Mouse (Mus musculus) heart, embryonic 11.5 days (tissue): ENCODE measurements around the gene Car12. TPM values are rescaled to one million over a fixed set of nuclear protein-coding genes. Genes with fewer than 3 reads are reported as not detected.

ENCODE experiments used
- ATAC-seq: fragments of 200-750 bp; cut with Nextera tagmentation; replicated peaks from 2 replicates; pipeline ENCODE4 v1.8.0; 2017; ENCODE audit warnings: moderate library complexity; ENCODE audit not compliant: insufficient number of reproducible peaks, low FRiP score, low TSS enrichment
- H3K27ac ChIP-seq: fragments of 300-500 bp; sonication (generic); 2 replicates; pipeline ENCODE4 v1.5.1; 2014; ENCODE audit warnings: mild to moderate bottlenecking, low read depth, low read length
- H3K27me3 ChIP-seq: fragments of 300-500 bp; sonication (generic); 2 replicates; pipeline ENCODE4 v1.6.1; 2014; ENCODE audit warnings: mild to moderate bottlenecking, low read length, mixed read lengths; ENCODE audit not compliant: control insufficient read depth, insufficient read depth
- H3K36me3 ChIP-seq: fragments of 300-500 bp; sonication (generic); 2 replicates; pipeline ENCODE4 v1.6.1; 2014; ENCODE audit warnings: mild to moderate bottlenecking, low read length, moderate library complexity, mixed read lengths; ENCODE audit not compliant: control insufficient read depth, insufficient read depth
- H3K4me1 ChIP-seq: fragments of 300-500 bp; sonication (generic); 2 replicates; pipeline ENCODE4 v1.6.1; 2014; ENCODE audit warnings: low read length; ENCODE audit not compliant: control insufficient read depth, insufficient read depth
- H3K4me2 ChIP-seq: fragments of 300-500 bp; sonication (generic); 2 replicates; pipeline ENCODE4 v1.6.1; 2014; ENCODE audit warnings: mild to moderate bottlenecking, moderate library complexity
- H3K4me3 ChIP-seq: fragments of 300-500 bp; sonication (generic); 2 replicates; pipeline ENCODE4 v1.5.1; 2014; ENCODE audit warnings: low read depth, low read length
- H3K9ac ChIP-seq: fragments of 300-500 bp; sonication (generic); 2 replicates; pipeline ENCODE4 v1.6.1; 2014; ENCODE audit warnings: mild to moderate bottlenecking, low read depth, low read length, moderate library complexity
- H3K9me3 ChIP-seq: fragments of 300-500 bp; sonication (generic); replicated peaks from 2 replicates; pipeline ENCODE4 v1.6.1; 2016; ENCODE audit warnings: low read length; ENCODE audit not compliant: control insufficient read depth
- WGBS: fragments of 180-500 bp; shearing (Covaris S2); extraction: QIAGEN DNeasy Blood & Tissue Kit; methylation state at CpG from one replicate; pipeline ENCODE4 v1.1.7; 2014; ENCODE audit not compliant: insufficient replicate concordance; 5-methylcytosine and 5-hydroxymethylcytosine counted together
- polyA plus RNA-seq: library from polyadenylated mRNA; unstranded; fragments of >200 nt; fragmentation: Nextera tagmentation; extraction: Ambion mirVana; gene quantifications from 2 replicates; pipeline ENCODE4 v1.2.1, GENCODE M21; 2014

Gene Car12
- polyA plus RNA-seq, result 0.28 and 0.30 TPM in 2 replicates

DNA sequence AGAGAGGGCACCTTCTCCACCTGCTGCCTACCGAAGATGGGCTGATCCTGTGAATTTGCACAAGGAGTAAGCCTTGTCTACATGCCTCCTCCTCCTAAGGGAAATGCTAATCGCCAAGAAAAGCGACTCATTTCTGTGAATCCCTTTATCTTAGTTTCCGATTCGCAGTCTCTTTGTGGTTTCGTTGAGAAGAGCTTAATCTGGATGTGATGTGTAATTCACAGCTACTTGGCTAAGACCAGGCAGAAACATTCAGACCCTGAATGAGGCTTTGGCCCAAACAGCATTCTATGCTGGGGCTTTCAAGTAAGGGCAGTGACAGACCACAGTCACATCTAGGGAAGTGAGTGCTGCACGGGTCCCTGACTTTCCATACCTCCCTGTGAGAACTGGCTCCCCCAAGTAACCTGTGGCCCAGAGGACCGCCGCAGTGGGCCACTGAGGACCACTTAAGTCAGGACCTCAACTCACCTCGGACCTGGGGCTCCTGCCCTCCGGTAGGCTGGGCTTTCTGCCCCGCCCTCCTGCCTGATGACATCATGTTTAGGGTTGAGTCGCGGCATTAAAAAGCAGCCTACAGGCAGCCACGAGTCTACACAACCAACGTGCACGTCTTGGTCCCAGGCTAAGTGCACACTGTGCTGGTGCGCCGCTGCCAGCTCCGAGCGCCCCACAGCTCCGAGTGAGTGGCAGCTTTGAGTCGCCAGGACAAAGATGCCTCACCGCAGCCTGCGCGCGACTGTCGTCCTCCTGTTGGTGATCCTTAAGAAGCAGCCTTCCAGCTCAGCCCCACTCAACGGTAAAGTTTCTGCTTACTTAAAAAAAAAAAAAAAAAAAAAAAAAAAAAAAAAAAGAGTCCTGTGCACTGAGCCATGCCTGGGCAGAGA, at the start of gene Car12:
TSS of gene Car12 (plus strand) at position 552 of the 887 bp plus-strand sequence.
- no peaks in the 10 kb centered on the region for H3K9me3 ChIP-seq
- H3K27ac ChIP-seq, result no peak within 1 kb of the TSS
- 10% methylated on average over 29 of the region's 29 CpGs for WGBS
- peaks cover 29% of the 10 kb centered on the region for H3K27me3 ChIP-seq
- H3K4me1 ChIP-seq, result peaks cover 7% of the 10 kb centered on the region; the same call in 1 of the 2 replicates
- H3K9ac ChIP-seq, result peak within 1 kb of the TSS; percentile 59; the same call in 1 of the 2 replicates
- no peaks in the 10 kb centered on the region for H3K36me3 ChIP-seq
- peak; percentile 35; the same call in 1 of the 2 replicates for ATAC-seq
- H3K4me3 ChIP-seq, result peak within 1 kb of the TSS; percentile 45
- H3K4me2 ChIP-seq, result peak within 1 kb of the TSS; percentile 94

DNA sequence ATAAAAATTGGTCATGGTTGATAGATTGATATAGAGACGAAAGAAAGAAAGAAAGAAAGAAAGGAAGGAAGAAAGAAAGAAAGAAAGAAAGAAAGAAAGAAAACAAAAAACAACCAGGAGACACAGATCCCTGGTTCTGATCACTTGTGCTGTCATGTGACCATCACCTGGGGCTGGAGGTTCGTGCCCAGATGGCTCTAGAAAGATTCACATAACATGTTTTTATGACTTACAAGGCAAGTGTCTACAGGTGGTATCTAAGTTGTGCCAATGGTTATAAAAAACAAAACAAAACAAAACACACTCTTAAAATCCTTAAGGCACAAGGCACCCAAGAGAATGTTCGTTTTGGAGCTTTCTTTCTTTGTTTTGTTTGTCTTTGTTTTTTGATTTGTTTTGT, 49.7 kb upstream of the Car12 start:
- 80% methylated on average over 3 of the region's 3 CpGs for WGBS
- H3K9me3 ChIP-seq, result peaks cover 4% of the 10 kb centered on the region; the same call in 1 of the 2 replicates
- H3K36me3 ChIP-seq, result no peaks in the 10 kb centered on the region
- H3K27ac ChIP-seq, result no peak overlapping the region
- H3K27me3 ChIP-seq, result no peaks in the 10 kb centered on the region
- ATAC-seq, result no peak
- no peak overlapping the region for H3K4me2 ChIP-seq
- no peak overlapping the region for H3K4me3 ChIP-seq
- no peak overlapping the region for H3K9ac ChIP-seq
- no peaks in the 10 kb centered on the region for H3K4me1 ChIP-seq

- Histone ChIP-seq H3K4me1 (no peaks in the 10 kb centered on the region), H3K36me3 (no peaks in the 10 kb centered on the region), H3K27me3 (no peaks in the 10 kb centered on the region), H3K9ac (no peak overlapping the region), H3K27ac (no peak overlapping the region), H3K4me3 (no peak overlapping the region), H3K4me2 (no peak overlapping the region), H3K9me3 (peaks cover 4% of the 10 kb centered on the region; the same call in 1 of the 2 replicates)
- ATAC-seq, result no peak
- 82% methylated on average over 7 of the region's 7 CpGs for WGBS
Observed at GRCm38 (mm10) chr9:66664561-66664960, 48.9 kb upstream of the Car12 start.

GRCm38 (mm10) chr9:66666153-66666552, 47.3 kb upstream of the Car12 start:
- Histone ChIP-seq H3K4me2 (no peak overlapping the region), H3K27ac (no peak overlapping the region), H3K27me3 (no peaks in the 10 kb centered on the region), H3K4me3 (no peak overlapping the region), H3K36me3 (no peaks in the 10 kb centered on the region), H3K9me3 (peaks cover 4% of the 10 kb centered on the region; the same call in 1 of the 2 replicates), H3K4me1 (no peaks in the 10 kb centered on the region), H3K9ac (no peak overlapping the region)
- WGBS, result 73% methylated on average over 3 of the region's 3 CpGs
- no peak for ATAC-seq

- ATAC-seq, result no peak
- Histone ChIP-seq H3K4me2 (no peak overlapping the region), H3K27ac (no peak overlapping the region), H3K27me3 (no peaks in the 10 kb centered on the region), H3K4me1 (no peaks in the 10 kb centered on the region), H3K36me3 (no peaks in the 10 kb centered on the region), H3K9me3 (peaks cover 4% of the 10 kb centered on the region; the same call in 1 of the 2 replicates), H3K9ac (no peak overlapping the region), H3K4me3 (no peak overlapping the region)
- 84% methylated on average over 6 of the region's 6 CpGs for WGBS
Observed at GRCm38 (mm10) chr9:66667046-66667445, 46.4 kb upstream of the Car12 start.

DNA sequence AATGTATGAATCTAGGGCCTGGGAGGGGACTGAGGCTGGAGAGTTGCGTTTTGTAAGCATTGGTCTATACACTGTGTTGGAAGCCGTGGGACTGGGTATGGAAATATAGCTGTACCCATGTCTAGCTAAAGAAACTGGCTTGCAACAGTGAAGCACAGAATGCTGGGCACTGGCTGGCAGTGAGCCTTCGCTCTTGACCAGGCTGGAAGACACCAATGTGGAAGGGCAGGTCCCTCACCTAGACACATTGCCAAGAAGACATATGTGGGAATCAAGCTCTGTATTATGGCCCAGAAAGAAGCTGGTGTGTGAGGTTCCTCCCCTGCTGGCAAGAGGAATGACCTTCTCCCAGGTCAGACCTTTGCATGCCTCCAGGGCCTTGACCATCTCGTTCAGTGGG, 45.6 kb upstream of the Car12 start:
- ATAC-seq, result no peak
- Histone ChIP-seq H3K4me1 (no peaks in the 10 kb centered on the region), H3K4me2 (no peak overlapping the region), H3K27me3 (no peaks in the 10 kb centered on the region), H3K9me3 (peaks cover 4% of the 10 kb centered on the region; the same call in 1 of the 2 replicates), H3K4me3 (no peak overlapping the region), H3K36me3 (no peaks in the 10 kb centered on the region), H3K9ac (no peak overlapping the region), H3K27ac (no peak overlapping the region)
- 90% methylated on average over 4 of the region's 4 CpGs for WGBS

DNA sequence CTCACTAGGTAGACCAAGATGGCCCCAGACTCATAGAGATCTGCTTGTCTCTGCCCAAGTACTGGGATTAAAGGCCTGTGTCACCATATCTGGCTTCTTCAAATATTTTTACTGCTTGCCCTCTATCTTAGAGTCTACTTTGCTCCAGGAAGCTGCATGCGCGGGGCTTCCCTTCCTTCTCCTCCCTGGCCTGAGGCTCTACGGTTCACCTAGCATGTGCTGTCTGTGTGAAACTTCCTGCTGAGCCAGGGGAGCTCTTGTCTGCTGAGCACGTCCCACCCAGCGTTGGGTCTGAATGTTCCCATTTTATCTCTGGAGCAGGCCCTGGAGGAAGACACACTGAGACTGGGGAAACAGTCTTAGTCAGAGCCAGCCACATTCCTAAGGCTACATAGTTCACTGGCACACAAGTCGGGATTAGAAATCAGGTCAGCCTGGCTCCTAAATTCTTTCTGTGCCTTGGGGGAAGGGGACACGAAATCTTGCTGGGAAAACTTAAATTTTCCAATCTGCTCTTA, 43.9 kb upstream of the Car12 start:
- no peak overlapping the region for H3K4me3 ChIP-seq
- 32% methylated on average over 7 of the region's 7 CpGs for WGBS
- H3K4me2 ChIP-seq, result no peak overlapping the region
- H3K4me1 ChIP-seq, result no peaks in the 10 kb centered on the region
- no peak overlapping the region for H3K9ac ChIP-seq
- no peak overlapping the region for H3K27ac ChIP-seq
- H3K36me3 ChIP-seq, result no peaks in the 10 kb centered on the region
- H3K9me3 ChIP-seq, result peaks cover under 1% of the 10 kb centered on the region; the same call in 1 of the 2 replicates
- no peak for ATAC-seq
- no peaks in the 10 kb centered on the region for H3K27me3 ChIP-seq

DNA sequence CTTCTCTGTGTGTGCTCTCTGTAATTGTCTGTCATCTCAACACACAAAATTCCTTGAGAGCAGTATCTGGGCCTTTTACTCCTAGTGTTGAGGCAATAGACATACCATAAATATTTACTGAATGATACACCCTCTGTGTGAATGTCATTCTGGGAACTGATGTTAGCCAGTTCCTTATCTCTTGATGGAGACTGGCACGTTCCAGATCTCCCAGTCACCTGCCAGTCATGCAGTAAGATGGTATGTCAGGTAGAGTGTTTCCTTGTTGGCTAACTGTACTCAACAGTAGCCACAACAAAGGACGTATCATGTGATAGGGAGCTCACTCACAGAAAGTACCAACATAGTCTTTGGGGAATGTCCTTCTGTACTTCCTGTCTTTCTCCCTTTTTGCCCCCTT, 39.7 kb upstream of the Car12 start:
- WGBS, result 27% methylated on average over 2 of the region's 2 CpGs
- no peak overlapping the region for H3K27ac ChIP-seq
- no peaks in the 10 kb centered on the region for H3K9me3 ChIP-seq
- H3K9ac ChIP-seq, result no peak overlapping the region
- H3K4me1 ChIP-seq, result no peaks in the 10 kb centered on the region
- no peaks in the 10 kb centered on the region for H3K36me3 ChIP-seq
- H3K4me3 ChIP-seq, result no peak overlapping the region
- ATAC-seq, result no peak
- H3K4me2 ChIP-seq, result no peak overlapping the region
- no peaks in the 10 kb centered on the region for H3K27me3 ChIP-seq
